Mouse (Mus musculus): ENCODE results near the gene Mgat4b. TPM values are rescaled to one million over a fixed set of nuclear protein-coding genes. Genes with fewer than 3 reads are reported as not detected.

The Mgat4b gene
- total RNA-seq, 2 experiments from 2014 or later: 35.7 to 35.8 TPM

DNA sequence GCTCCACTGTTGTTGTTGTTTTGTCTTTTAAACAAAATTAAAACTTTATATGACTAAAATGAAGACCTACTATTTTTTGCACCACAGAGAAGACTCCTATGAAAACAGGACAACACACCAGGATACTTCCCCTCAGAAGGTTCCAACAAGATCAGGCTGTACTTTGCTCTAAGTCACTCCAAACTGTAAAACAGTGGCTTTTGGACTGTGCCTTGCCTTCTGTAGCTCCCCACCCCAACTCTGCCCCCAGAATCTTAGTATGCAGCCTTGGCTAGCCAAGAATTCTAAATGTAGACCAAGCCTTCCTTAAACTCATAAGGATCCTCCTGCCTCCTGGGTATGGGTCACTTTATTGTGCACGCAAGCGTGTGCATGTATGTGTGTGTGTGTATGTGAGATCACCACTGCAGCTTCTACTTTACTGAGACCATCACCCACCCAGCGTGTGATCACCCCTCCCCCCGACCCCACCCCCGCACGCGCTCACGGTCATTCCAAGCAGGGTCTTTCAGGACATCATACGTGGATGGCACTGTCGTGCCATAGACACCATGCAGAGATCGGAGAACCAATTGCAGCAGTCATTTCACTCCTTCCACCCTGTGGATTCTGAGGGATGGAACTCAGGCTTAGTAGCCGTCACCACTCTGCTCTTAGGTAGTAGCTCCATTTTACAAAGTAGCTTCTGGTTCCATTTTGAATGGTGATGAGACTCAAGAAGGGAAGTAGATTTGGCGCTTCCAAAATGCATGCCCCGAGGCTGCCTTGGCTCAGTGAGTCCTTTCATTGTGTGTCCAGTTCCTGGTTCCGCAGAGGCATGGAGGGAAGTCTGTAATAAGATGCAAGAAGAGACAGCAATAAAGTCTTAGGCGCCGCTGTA is 13.3 kb downstream of the Mgat4b start:
- intact Hi-C loops (cut with DNase I): loop anchor here (2.0 kb wide), 1 partner anchor 13 kb away; the partner anchor contains the start of genes Mgat4b and Sqstm1
- DNase-seq: no peak

DNA sequence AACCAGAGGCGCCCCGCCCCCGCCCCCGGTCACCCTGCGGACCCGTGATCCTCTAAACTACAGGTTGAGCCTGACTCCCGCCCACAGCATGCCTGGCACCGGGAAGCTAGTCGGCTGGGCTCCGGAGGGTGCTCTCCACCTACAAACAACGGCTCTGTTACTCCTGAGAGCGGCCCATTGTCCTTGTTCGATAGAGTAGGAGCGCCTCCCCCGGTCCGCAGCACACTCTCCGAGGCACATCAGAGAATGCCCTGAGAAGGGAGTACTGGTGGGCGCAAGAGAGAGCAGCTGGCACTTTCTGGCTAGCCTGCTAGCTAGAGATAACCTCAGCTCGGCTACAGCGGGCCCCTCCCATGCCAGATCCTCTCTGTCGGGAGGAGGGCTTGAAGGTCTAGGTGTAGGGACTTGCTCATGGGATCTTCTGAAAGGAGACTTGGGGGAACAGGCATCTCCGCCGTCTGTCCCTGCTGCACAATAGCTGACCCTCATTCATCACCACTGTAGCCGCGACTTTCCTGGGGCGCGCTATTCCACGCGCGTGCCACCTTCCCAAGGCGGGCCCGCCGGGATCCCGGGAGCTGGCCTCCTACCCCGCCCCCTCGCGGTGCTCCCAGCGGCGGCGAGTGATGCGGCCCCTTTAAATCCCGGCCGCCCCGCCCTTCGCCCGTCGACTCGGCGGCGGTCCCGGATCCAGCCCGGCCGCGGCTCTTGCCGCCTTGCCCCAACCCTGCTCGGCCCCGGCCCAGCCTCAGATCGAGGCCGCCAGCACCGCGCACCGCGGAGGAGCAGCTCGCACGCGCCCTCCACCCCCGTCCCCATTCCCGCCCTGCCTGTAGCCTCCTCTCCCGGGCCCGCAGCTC is 14.2 kb downstream of the Mgat4b start:
- intact Hi-C loops (cut with DNase I): loop anchor here (2.0 kb wide), 1 partner anchor 14 kb away; the partner anchor contains the start of genes Mgat4b and Sqstm1
- peak; percentile 85 to 87 for DNase-seq

DNA sequence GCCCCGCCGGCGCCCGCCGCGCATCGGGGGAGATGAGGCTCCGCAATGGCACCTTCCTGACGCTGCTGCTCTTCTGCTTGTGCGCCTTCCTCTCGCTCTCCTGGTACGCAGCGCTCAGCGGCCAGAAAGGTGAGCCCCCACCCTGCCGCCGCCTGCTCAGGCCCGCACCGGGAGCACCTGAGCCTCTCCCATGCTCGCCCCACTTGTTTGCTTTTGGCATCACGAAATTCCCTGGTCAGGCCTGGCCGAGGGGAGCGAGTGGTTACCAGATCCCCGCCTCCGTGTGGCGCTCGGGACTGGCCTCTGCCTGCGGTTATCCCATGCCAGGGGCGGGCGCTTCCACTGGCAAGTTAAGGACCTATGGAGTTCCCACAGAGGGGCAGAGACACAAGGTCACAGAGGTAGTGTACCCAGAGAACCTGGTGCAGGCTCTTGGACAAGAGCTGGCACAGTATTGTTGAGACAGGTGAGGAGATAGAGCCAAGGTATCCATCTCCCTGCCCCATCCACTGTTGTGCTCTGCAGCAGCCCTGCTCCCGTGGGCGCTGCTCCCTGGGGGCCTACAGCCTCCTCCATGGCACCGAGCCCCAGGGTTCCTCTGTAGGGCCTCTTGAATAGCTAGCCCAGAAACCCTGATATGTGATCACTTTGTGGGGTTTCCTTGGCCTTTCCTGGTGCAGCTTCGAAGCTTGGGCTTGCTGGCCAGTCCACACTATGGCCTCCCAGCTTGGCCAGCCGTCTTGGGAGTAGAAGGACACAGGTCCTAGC is 15.1 kb downstream of the Mgat4b start:
- intact Hi-C loops (cut with DNase I): loop anchor here (2.0 kb wide), 2 partner anchors 15 to 63 kb away; partner anchors contain the start of genes Mgat4b and Sqstm1

DNA sequence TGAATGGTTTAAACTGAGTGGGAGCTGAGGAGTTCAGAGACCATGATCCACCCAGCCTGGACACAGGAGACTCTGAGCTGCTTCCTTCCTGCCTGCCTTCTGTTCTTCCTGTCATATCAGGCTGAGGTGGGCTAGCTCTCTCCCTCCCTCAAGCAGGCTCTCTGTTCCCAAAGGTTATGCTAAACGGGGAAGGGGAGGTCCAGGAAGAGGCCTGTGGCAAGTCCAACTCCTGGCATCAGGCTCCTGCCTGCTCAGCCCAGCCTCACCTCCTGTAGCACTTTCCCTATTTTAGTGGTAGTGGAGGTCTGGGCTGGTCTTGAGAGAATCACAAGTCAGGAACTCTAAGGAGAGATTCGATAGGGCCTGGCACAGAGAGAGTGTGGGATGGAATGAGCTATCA is 15.7 kb downstream of the Mgat4b start:
- intact Hi-C loops (cut with DNase I): loop anchor here (2.0 kb wide), 1 partner anchor 64 kb away; no protein-coding TSS in a partner anchor
- DNase-seq: no peak

More for the DNA sequence above, 15.1 kb downstream of the Mgat4b start:
- DNase-seq: peak; percentile 36 to 58

DNA sequence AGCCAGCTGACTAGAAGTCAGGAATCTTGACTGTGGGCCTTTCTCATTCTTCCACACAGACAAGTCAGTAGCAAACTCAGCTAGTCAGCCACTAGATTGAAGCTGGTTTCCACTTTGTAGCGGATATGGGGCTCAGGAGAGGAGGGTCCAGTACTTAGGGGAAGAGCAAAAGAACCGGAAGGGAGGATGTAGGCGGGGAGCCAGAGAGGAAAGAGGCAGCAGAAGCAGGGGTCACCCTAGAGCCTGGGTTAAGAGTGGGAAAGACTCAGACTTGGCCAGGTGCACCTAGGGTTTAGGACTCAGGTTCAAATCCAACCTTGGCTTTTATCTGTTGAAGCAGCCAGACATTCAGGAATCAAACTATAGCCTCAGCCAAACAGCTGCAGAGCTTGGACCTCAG is 16.5 kb downstream of the Mgat4b start:
- no peak for DNase-seq
- intact Hi-C loops (cut with DNase I): loop anchor here (2.0 kb wide), 1 partner anchor 64 kb away; no protein-coding TSS in a partner anchor

DNA sequence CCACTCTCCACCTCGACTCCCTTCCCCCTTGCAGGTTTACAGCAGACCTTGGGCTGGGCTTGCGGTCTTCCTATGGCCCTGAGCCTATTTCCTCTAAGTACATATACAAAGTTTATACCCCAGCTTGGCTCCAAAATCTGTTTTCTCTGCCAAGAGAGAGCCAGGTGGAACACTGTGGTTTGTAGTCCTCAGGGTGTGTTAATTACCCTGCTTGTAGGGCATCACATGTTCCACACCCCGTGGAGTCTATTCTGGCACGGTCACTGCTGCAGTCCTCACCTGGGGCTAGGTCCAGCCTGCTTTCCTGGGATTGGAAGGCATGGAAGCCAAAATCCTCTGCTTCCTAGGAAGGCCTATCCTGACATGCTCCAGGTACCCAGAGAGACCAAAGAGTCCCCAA is 17.0 kb downstream of the Mgat4b start:
- no peak for DNase-seq
- intact Hi-C loops (cut with DNase I): loop anchor here (2.0 kb wide), 1 partner anchor 65 kb away; no protein-coding TSS in a partner anchor

DNA sequence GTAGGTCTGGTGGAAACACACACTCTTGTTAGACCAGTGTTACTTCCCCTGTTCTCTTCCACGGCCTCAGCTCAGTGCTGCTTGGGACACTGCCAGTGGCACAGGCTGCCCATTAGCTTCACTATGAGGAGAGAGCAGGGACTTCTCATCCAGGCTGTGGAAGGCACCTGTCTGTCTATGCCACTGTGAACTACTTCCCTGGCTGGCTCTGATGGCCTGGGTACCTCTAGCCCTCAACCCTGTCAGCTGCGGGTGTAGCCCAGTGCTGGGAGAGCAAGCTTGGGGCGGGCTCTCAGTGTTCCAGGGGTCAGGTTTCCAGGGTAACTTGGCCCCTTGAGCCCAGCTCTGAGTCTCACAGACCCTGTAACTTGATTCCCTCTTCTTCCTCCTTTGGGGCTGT is 18.1 kb downstream of the Mgat4b start:
- DNase-seq: no peak
- intact Hi-C loops (cut with DNase I): no loop called here

DNA sequence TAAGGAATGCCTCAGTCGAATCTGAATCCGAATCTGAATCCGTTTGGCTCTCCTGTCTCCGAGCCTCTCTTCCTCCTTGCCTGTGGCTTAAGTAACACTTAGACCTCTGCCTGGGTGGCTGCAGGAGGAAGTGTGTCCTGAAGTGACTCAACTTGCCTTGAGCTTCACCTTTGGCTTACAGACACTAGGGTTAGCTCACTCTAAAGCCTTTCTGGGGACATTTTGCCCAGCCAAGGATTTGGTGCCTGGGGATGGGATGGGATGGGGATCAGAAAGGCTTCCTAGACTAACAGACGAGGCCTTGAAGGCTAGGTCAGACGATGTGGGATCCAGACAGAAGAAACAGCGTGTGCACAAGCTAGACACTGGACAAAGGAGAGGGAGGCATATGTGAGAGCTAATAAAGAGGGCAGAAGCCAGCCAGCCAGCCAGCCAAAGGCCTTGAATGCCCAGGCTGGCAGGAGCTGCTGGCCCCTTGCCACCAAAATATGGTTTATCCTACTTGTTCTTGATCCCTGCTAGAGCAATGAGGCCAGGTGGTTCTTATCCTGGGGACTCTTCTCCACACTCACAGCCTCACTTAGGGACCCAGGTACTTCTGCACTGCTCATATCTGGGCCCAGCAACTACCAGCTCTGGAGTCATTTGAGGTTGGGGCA is 18.7 kb downstream of the Mgat4b start:
- intact Hi-C loops (cut with DNase I): no loop called here

DNA sequence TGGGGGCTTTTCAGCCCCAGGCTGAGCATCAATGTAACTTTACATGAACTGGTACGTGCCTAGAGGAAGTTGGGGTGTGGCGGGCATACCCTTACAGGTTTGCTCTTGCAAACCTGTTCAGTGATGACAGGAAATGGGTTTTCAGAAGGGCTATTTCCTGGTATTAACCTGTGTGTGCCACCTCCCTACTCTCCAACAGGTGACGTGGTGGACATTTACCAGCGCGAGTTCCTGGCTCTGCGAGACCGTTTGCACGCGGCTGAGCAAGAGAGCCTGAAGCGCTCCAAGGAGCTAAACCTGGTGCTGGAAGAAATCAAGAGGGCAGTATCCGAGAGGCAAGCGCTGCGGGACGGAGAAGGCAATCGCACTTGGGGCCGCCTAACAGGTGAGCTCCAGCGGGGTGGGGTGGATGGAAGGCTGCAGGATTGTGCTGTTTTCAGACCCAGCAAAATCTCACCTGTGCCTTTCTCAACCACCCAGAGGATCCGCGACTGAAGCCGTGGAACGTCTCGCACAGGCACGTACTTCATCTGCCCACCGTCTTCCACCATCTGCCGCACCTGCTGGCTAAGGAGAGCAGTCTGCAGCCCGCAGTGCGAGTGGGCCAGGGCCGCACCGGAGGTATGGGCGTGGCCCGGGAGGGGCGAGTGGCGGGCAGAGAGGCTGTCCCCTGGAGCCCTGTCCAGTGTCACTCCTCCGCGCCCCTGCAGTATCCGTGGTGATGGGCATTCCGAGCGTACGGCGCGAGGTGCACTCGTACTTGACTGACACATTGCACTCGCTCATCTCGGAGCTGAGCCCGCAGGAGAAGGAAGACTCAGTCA is 20.0 kb downstream of the Mgat4b start:
- intact Hi-C loops (cut with DNase I): no loop called here
- DNase-seq: no peak

More for the DNA sequence above, 18.7 kb downstream of the Mgat4b start:
- DNase-seq: peak in 1 of 2 experiments; percentile 39

DNA sequence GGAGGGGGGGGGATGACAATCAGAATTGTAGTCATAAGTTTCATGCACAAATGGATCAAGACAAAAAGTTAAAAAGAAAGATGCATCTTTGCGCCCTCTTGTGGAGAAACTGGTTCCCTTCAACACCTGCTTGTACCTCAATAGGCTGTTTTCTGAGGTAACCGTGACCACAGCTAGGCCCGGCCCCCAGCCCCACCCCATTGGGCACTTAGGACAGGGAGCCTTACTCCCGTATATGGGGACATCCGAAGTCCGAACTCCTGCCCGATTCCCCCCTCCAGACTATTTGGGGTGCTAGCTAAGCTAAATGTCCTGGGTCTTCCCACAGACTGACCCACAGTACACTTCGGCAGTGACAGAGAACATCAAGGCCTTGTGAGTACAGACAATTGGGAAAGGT is 20.7 kb downstream of the Mgat4b start:
- intact Hi-C loops (cut with DNase I): no loop called here
- DNase-seq: peak in 1 of 2 experiments; percentile 18

DNA sequence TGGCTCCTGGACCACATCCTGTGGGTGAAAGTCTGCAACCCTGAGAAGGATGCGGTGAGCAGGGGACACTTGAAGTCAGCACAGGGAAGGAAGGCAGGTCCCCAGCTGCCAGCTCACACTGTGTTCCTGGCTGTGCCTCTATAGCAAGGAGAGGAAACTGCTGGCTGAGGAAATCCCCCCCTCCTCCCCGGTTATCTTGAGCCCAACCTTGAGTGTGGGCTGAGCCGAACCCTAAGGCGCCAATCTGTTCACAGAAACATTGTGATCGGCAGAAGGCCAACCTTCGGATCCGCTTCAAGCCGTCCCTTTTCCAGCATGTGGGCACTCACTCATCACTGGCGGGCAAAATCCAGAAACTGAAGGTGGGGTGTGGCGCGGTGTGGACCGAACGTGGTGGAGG is 22.3 kb downstream of the Mgat4b start:
- no peak for DNase-seq
- intact Hi-C loops (cut with DNase I): no loop called here

DNA sequence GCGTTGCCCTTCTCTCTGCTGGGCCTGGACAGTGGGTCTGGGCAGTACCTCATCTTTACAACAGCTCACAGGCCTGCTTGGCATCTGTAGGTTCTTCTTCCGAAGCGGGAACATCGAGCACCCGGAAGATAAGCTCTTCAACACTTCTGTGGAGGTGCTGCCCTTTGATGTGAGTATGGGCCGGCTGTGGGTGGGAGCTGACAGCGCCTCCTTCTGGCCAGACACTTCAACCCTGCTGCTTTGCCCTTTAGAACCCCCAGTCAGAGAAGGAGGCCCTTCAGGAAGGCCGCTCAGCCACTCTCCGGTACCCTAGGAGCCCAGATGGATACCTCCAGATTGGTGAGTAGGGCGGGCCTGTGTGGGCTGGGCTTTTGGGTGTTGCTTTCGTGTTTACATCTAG is 23.3 kb downstream of the Mgat4b start:
- no peak for DNase-seq
- intact Hi-C loops (cut with DNase I): no loop called here

DNA sequence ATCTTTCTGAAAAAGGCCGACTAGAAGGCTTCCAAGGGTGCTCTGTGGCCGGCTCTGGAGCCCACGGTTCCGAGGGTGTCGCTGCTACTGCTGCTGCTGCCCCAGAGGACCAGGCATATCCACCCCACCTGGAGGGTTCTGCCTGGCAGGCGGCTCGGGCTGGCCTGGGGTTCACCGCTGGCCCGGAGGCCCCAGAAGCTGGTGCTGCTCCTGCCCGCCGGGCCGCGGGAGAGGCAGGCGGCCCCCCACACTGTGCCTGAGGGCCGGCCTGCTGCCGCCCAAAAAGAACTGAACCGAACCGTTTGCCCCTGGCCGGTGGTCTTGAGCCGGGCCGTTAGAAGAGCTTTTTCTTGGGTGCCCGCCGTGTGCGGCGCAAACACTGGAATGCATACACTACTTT is 23.9 kb downstream of the Mgat4b start:
- DNase-seq: no peak
- intact Hi-C loops (cut with DNase I): loop anchor here (5.0 kb wide), 1 partner anchor 128 kb away; no protein-coding TSS in a partner anchor

DNA sequence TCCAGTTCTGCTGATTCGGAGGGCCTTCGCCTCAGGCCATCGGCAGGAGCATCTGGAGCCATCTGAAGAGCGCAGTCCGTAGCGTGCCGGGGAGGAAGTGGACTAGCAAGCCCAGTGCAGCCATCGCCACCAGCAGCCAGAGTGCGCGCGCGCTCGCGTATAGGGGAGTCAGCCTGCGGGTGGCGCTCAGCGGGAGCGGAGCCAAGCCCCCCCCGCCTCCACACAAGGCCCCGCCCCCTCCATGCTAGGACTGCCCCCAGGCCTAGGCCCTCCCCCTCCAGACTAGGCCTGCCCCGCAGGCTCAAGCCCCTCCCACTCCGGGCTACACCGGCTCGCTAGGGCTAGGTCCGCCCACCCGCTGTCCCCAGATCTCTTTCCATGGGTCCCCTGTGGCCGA is 25.8 kb downstream of the Mgat4b start:
- intact Hi-C loops (cut with DNase I): loop anchor here (2.0 to 5.0 kb wide), 2 partner anchors 56 to 126 kb away; partner anchors contain the start of gene Maml1
- DNase-seq: peak; percentile 75 to 88

DNA sequence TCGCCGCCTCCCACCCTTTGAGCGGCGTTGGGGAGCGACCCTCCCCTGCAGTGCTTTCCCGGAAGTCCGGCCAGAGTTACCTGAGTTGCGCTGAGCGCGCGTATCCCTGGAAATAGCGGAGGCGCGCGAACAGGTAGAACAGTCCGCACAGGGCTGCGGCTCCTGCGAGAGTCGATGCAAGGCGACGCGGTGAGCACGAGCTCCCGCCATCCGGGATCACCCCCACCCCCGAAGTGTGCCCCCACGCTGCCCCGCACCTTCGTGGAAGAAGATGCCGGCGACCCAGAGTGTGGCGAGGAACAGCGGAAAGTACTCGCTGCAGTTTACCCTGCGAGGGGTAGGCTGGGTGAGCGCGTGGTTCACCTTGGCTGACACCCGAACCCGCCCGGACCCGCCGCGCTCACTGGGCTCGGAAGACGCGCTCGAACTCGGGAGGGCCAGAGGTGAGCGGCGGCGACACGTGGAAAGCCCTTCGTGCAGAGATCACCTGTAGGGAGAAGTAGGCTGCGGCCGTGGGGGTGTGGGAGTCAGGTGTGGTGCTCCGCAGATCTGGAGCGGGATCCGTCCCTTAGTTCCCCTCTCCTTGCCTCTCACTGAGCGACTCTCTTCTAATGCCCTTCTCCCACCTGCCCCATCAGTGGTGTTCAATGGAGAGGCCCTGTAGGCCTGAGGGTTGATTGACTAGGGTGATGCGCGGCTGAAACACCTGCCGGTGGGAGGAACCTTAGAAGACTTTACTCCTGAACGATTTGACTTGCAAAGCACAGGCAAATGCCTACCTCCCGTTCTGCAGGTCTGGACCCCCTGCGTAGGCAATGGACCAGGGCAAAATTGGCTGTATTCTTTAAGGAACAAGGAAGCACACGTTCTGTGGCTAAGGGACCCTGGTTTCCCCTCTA is 26.5 kb downstream of the Mgat4b start:
- DNase-seq: no peak
- intact Hi-C loops (cut with DNase I): loop anchor here (2.0 to 5.0 kb wide), 2 partner anchors 56 to 125 kb away; partner anchors contain the start of gene Maml1

DNA sequence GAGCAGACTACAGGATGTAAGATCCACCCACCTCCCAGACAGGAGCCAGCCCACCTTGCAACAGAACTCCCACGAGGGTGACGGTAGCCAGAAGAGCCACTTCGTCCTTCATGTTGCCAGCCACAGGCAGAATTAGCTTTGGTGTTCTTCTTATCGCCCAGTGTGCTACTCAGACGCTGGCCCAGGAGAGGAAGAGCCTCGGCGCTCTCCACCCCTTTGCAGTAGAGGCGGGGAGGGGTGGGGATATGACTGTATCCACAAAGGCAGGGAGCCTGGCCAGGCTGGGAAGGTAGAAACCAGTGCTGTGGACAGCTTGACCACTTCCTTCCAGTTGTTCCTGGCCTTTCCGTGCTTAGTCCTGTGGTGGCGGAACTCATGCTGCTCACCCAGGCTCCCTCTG is 27.6 kb downstream of the Mgat4b start, which contains the start of gene Ltc4s:
Gene Ltc4s, minus strand, starts transcription at position 293 of the 400 bp plus-strand sequence.
- intact Hi-C loops (cut with DNase I): loop anchor here (5.0 kb wide), 1 partner anchor 124 kb away; no protein-coding TSS in a partner anchor
- DNase-seq: no peak
